Mouse (Mus musculus): ENCODE results near the gene Mylk2. TPM values are rescaled to one million over a fixed set of nuclear protein-coding genes. Genes with fewer than 3 reads are reported as not detected.

Mylk2 gene
- total RNA-seq, 1 experiment: 0.22 TPM

DNA sequence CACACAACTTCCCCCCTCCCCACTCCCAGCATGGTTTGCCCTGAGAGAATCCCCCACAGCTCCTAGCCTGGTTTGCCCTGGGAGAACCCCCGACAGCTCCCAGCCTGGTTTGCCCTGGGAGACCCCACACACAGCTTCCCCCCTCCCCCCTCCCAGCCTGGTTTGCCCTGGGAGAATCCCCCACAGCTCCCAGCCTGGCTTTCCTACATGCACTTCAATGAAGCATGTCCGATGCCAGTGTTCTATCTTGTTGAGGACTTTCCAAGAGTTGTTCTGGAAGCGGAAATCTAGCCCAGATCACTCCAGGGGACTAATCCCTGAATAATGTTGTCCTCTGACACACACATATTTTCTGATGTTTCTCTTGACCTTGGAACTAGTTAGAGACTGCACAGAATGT lies 8.5 kb upstream of the Mylk2 start:
- Histone ChIP-seq H3K9me3 (ENCODE audit: control insufficient read depth, insufficient read depth, low read depth, low read length) (no peaks in the 10 kb centered on the region), H3K27ac (ENCODE audit: insufficient read depth, low read depth, low read length, poor library complexity, severe bottlenecking) (no peak overlapping the region), H3K36me3 (ENCODE audit: control insufficient read depth, insufficient read depth, low read length, poor library complexity, severe bottlenecking) (no peaks in the 10 kb centered on the region), H3K4me1 (ENCODE audit: control insufficient read depth in 2 of 2, insufficient read depth in 2 of 2, low read length in 2 of 2, poor library complexity in 1 of 2) (peaks cover 0 to 9% of the 10 kb centered on the region in 2 experiments; a peak in 1 of 4 replicates), H3K4me3 (ENCODE audit: insufficient read depth in 1 of 2, low read depth in 1 of 2, low read length in 2 of 2, poor library complexity in 1 of 2, severe bottlenecking in 1 of 2) (no peak overlapping the region), H3K9ac (ENCODE audit: insufficient read depth, low read depth, low read length, poor library complexity, severe bottlenecking) (no peak overlapping the region)
- no peak for DNase-seq (ENCODE audit: low read depth, low spot score)
- TF ChIP-seq ZNF384 (IDR thresholded peaks at IDR 0.05; ENCODE audit: low read depth, low read length) (no peak), ZC3H11A (IDR thresholded peaks at IDR 0.05; ENCODE audit: borderline replicate concordance, low read depth, low read length) (no peak), MAFK (IDR thresholded peaks at IDR 0.05; ENCODE audit: insufficient read depth, low read depth, low read length) (no peak), HCFC1 (IDR thresholded peaks at IDR 0.05; ENCODE audit: borderline replicate concordance, insufficient read depth, low read length) (no peak), CHD2 (IDR thresholded peaks at IDR 0.05; ENCODE audit: low read depth, low read length) (no peak)
- in situ Hi-C loops (cut with MboI; ENCODE audit: low sequenced_read_pairs in 2 of 2, unreplicated experiment in 2 of 2): loop anchor here in 1 of 2 experiments (25.0 kb wide), 1 partner anchor 235 kb away; no protein-coding TSS in a partner anchor

GRCm38 (mm10) chr2:152903586-152903985 lies 7.6 kb upstream of the Mylk2 start:
- no peak overlapping the region for H3K27ac ChIP-seq (ENCODE audit: insufficient read depth, low read depth, low read length, poor library complexity, severe bottlenecking)
- TF ChIP-seq ZC3H11A (IDR thresholded peaks at IDR 0.05; ENCODE audit: borderline replicate concordance, low read depth, low read length) (no peak), ZNF384 (IDR thresholded peaks at IDR 0.05; ENCODE audit: low read depth, low read length) (no peak), MAFK (IDR thresholded peaks at IDR 0.05; ENCODE audit: insufficient read depth, low read depth, low read length) (no peak), HCFC1 (IDR thresholded peaks at IDR 0.05; ENCODE audit: borderline replicate concordance, insufficient read depth, low read length) (no peak), CHD2 (IDR thresholded peaks at IDR 0.05; ENCODE audit: low read depth, low read length) (no peak)
- in situ Hi-C loops (cut with MboI; ENCODE audit: low sequenced_read_pairs in 2 of 2, unreplicated experiment in 2 of 2): loop anchor here in 1 of 2 experiments (25.0 kb wide), 1 partner anchor 234 kb away; no protein-coding TSS in a partner anchor
- no peaks in the 10 kb centered on the region for H3K36me3 ChIP-seq (ENCODE audit: control insufficient read depth, insufficient read depth, low read length, poor library complexity, severe bottlenecking)
- H3K4me1 ChIP-seq (ENCODE audit: control insufficient read depth in 2 of 2, insufficient read depth in 2 of 2, low read length in 2 of 2, poor library complexity in 1 of 2): peaks cover 0 to 9% of the 10 kb centered on the region in 2 experiments; a peak in 1 of 4 replicates
- H3K4me3 ChIP-seq (ENCODE audit: insufficient read depth in 1 of 2, low read depth in 1 of 2, low read length in 2 of 2, poor library complexity in 1 of 2, severe bottlenecking in 1 of 2): no peak overlapping the region
- no peak overlapping the region for H3K9ac ChIP-seq (ENCODE audit: insufficient read depth, low read depth, low read length, poor library complexity, severe bottlenecking)
- no peaks in the 10 kb centered on the region for H3K9me3 ChIP-seq (ENCODE audit: control insufficient read depth, insufficient read depth, low read depth, low read length)
- DNase-seq (ENCODE audit: low read depth, low spot score): no peak

DNA sequence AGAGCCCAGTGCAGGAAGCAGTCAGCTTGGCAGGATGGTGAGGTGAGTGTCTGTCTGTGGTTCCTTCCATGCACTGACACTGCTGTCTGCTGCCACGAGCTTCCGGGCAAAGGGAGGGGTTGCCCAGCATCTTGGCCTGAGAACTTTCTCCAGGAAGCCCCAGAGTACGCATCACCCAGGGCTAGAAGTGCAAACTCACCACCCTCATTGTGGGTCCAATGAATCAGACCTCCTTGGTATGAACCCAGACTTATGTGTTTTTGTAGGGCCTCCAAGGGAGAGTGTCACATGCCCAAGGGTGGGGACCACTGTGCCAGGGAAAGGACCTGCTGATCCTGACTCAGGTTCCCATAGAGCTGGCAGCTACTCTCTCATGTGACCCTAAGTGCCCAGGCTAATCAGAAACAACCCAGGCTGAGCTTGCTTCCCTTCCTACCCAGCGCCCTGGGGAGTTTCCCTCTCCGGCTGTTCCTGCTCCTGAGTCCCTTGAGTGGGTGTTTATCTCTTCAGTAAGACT lies 7.0 kb upstream of the Mylk2 start:
- TF ChIP-seq MAFK (IDR thresholded peaks at IDR 0.05; ENCODE audit: insufficient read depth, low read depth, low read length) (no peak), CHD2 (IDR thresholded peaks at IDR 0.05; ENCODE audit: low read depth, low read length) (no peak), HCFC1 (IDR thresholded peaks at IDR 0.05; ENCODE audit: borderline replicate concordance, insufficient read depth, low read length) (no peak), ZC3H11A (IDR thresholded peaks at IDR 0.05; ENCODE audit: borderline replicate concordance, low read depth, low read length) (no peak), ZNF384 (IDR thresholded peaks at IDR 0.05; ENCODE audit: low read depth, low read length) (no peak)
- no peak for DNase-seq (ENCODE audit: low read depth, low spot score)
- H3K4me1 ChIP-seq (ENCODE audit: control insufficient read depth in 2 of 2, insufficient read depth in 2 of 2, low read length in 2 of 2, poor library complexity in 1 of 2): peaks cover 0 to 9% of the 10 kb centered on the region in 2 experiments; a peak in 1 of 4 replicates
- H3K36me3 ChIP-seq (ENCODE audit: control insufficient read depth, insufficient read depth, low read length, poor library complexity, severe bottlenecking): no peaks in the 10 kb centered on the region
- H3K9ac ChIP-seq (ENCODE audit: insufficient read depth, low read depth, low read length, poor library complexity, severe bottlenecking): no peak overlapping the region
- no peak overlapping the region for H3K27ac ChIP-seq (ENCODE audit: insufficient read depth, low read depth, low read length, poor library complexity, severe bottlenecking)
- in situ Hi-C loops (cut with MboI; ENCODE audit: low sequenced_read_pairs in 2 of 2, unreplicated experiment in 2 of 2): loop anchor here in 1 of 2 experiments (25.0 kb wide), 1 partner anchor 233 kb away; no protein-coding TSS in a partner anchor
- no peaks in the 10 kb centered on the region for H3K9me3 ChIP-seq (ENCODE audit: control insufficient read depth, insufficient read depth, low read depth, low read length)
- no peak overlapping the region for H3K4me3 ChIP-seq (ENCODE audit: insufficient read depth in 1 of 2, low read depth in 1 of 2, low read length in 2 of 2, poor library complexity in 1 of 2, severe bottlenecking in 1 of 2)

GRCm38 (mm10) chr2:152905036-152905829 lies 5.9 kb upstream of the Mylk2 start:
- Histone ChIP-seq H3K4me3 (ENCODE audit: insufficient read depth in 1 of 2, low read depth in 1 of 2, low read length in 2 of 2, poor library complexity in 1 of 2, severe bottlenecking in 1 of 2) (no peak overlapping the region; a peak in 1 of 4 replicates), H3K4me1 (ENCODE audit: control insufficient read depth in 2 of 2, insufficient read depth in 2 of 2, low read length in 2 of 2, poor library complexity in 1 of 2) (peaks cover 0 to 9% of the 10 kb centered on the region in 2 experiments; a peak in 1 of 4 replicates), H3K27ac (ENCODE audit: insufficient read depth, low read depth, low read length, poor library complexity, severe bottlenecking) (no peak overlapping the region), H3K9me3 (ENCODE audit: control insufficient read depth, insufficient read depth, low read depth, low read length) (no peaks in the 10 kb centered on the region), H3K36me3 (ENCODE audit: control insufficient read depth, insufficient read depth, low read length, poor library complexity, severe bottlenecking) (no peaks in the 10 kb centered on the region), H3K9ac (ENCODE audit: insufficient read depth, low read depth, low read length, poor library complexity, severe bottlenecking) (no peak overlapping the region)
- no peak for TF ChIP-seq MAFK (IDR thresholded peaks at IDR 0.05; ENCODE audit: insufficient read depth, low read depth, low read length)
- no peak for TF ChIP-seq HCFC1 (IDR thresholded peaks at IDR 0.05; ENCODE audit: borderline replicate concordance, insufficient read depth, low read length)
- TF ChIP-seq ZNF384 (IDR thresholded peaks at IDR 0.05; ENCODE audit: low read depth, low read length): no peak
- TF ChIP-seq CHD2 (IDR thresholded peaks at IDR 0.05; ENCODE audit: low read depth, low read length): no peak
- TF ChIP-seq ZC3H11A (IDR thresholded peaks at IDR 0.05; ENCODE audit: borderline replicate concordance, low read depth, low read length): no peak
- in situ Hi-C loops (cut with MboI; ENCODE audit: low sequenced_read_pairs in 2 of 2, unreplicated experiment in 2 of 2): loop anchor here in 1 of 2 experiments (25.0 kb wide), 1 partner anchor 232 kb away; no protein-coding TSS in a partner anchor
- no peak for DNase-seq (ENCODE audit: low read depth, low spot score)

Data from ES-E14 (cell line).